Mouse (Mus musculus): ENCODE data around the gene Prps1. TPM values are rescaled to one million over a fixed set of nuclear protein-coding genes. Genes with fewer than 3 reads are reported as not detected.

Prps1 gene
- 30.7 and 32.4 TPM in 2 replicates for total RNA-seq (2014; rRNA removed)
- 10.6 and 12.3 TPM in 2 replicates for polyA plus RNA-seq (2012; rRNA removed)

DNA sequence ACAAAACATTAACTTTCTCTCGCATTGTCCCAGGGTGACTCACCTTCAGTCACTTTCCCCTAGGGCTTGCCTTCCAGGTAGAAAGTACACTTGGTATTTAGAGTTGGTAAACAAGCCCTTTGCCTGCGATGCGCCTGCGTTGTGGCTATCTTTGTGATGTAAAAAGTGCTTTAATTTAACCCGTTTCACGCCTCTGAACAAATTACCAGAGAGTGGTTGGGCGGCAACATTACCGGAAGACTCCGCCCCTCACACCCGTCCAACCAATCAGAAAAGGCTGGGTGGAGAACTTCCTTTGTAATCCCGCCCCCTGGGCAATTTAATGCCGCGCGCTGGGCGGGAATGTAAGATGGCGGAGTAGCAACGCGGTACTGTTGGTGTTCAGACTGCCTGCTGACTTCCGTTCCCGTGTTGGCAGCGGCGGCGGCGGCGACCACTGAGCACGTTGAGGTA is at the start of gene Prps1:
TSS of gene Prps1 (plus strand) at position 335 of the 453 bp plus-strand sequence.
- peak within 1 kb of the TSS; percentile 76 for H3K9ac ChIP-seq (ENCODE audit: low read depth, low read length)
- H3K36me3 ChIP-seq (ENCODE audit: control insufficient read depth, insufficient read depth, low read length) = no peaks in the 10 kb centered on the region
- H3K79me2 ChIP-seq (ENCODE audit: control insufficient read depth, insufficient read depth, low read length) = peaks cover 6% of the 10 kb centered on the region; the same call in 1 of the 2 replicates
- peak within 1 kb of the TSS; percentile 98 for H3K4me3 ChIP-seq (ENCODE audit: insufficient read depth, low read depth, low read length)
- H3K4me1 ChIP-seq (ENCODE audit: control insufficient read depth, insufficient read depth, low read length) = peaks cover 4% of the 10 kb centered on the region
- WGBS = under 1% methylated on average over 26 of the region's 26 CpGs
- DNase-seq (ENCODE audit: extremely low read depth, low read depth, low spot score) = peak; percentile 89
- no peaks in the 10 kb centered on the region for H3K27me3 ChIP-seq (ENCODE audit: control insufficient read depth, insufficient read depth, low read length)
- H3K27ac ChIP-seq (replicated peaks; ENCODE audit: insufficient read depth, low read depth, low read length) = peak within 1 kb of the TSS; percentile 43
- TF ChIP-seq CTCF (IDR thresholded peaks at IDR 0.05; ENCODE audit: low read depth, low read length) = no peak
- peak; percentile 76 for TF ChIP-seq POLR2A (IDR thresholded peaks at IDR 0.05; ENCODE audit: extremely low read depth, insufficient read depth, low read length)

- no peak for TF ChIP-seq CTCF (IDR thresholded peaks at IDR 0.05; ENCODE audit: low read depth, low read length)
- TF ChIP-seq POLR2A (IDR thresholded peaks at IDR 0.05; ENCODE audit: extremely low read depth, insufficient read depth, low read length) = no peak
- H3K27me3 ChIP-seq (ENCODE audit: control insufficient read depth, insufficient read depth, low read length) = no peaks in the 10 kb centered on the region
- H3K27ac ChIP-seq (replicated peaks; ENCODE audit: insufficient read depth, low read depth, low read length) = no peak overlapping the region
- H3K4me3 ChIP-seq (ENCODE audit: insufficient read depth, low read depth, low read length) = no peak overlapping the region
- WGBS = 88% methylated on average over 5 of the region's 5 CpGs
- no peaks in the 10 kb centered on the region for H3K36me3 ChIP-seq (ENCODE audit: control insufficient read depth, insufficient read depth, low read length)
- H3K9ac ChIP-seq (ENCODE audit: low read depth, low read length) = no peak overlapping the region
- DNase-seq (ENCODE audit: extremely low read depth, low read depth, low spot score) = no peak
- peaks cover 2% of the 10 kb centered on the region; the same call in 1 of the 2 replicates for H3K4me1 ChIP-seq (ENCODE audit: control insufficient read depth, insufficient read depth, low read length)
- H3K79me2 ChIP-seq (ENCODE audit: control insufficient read depth, insufficient read depth, low read length) = no peaks in the 10 kb centered on the region
Measured at GRCm38 (mm10) chrX:140407593-140407992, 48.8 kb upstream of the Prps1 start.

DNA sequence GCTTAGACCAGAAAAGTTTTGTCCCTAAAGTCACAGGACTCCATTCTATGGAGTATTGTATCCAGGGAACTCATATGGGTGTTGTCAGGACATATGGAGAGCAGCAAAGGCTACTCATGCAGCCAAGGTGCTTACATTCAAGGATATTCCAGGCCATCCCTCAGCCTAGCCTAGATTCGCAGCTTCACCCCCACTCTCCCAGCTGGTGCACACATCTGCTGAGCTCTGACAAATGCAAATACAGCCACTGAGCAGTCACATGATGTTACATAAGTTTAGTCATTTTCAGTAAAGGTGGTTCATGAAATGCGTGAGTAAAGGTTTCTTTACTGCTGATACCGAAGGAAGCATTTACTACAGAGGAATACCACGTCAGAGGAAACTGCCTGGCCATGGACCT is 37.9 kb upstream of the Prps1 start:
- H3K79me2 ChIP-seq (ENCODE audit: control insufficient read depth, insufficient read depth, low read length) = no peaks in the 10 kb centered on the region
- TF ChIP-seq CTCF (IDR thresholded peaks at IDR 0.05; ENCODE audit: low read depth, low read length) = no peak
- no peak for TF ChIP-seq POLR2A (IDR thresholded peaks at IDR 0.05; ENCODE audit: extremely low read depth, insufficient read depth, low read length)
- 81% methylated on average over 4 of the region's 4 CpGs for WGBS
- H3K9ac ChIP-seq (ENCODE audit: low read depth, low read length) = no peak overlapping the region
- no peak overlapping the region for H3K27ac ChIP-seq (replicated peaks; ENCODE audit: insufficient read depth, low read depth, low read length)
- no peaks in the 10 kb centered on the region for H3K36me3 ChIP-seq (ENCODE audit: control insufficient read depth, insufficient read depth, low read length)
- H3K4me3 ChIP-seq (ENCODE audit: insufficient read depth, low read depth, low read length) = no peak overlapping the region
- H3K4me1 ChIP-seq (ENCODE audit: control insufficient read depth, insufficient read depth, low read length) = no peaks in the 10 kb centered on the region
- DNase-seq (ENCODE audit: extremely low read depth, low read depth, low spot score) = no peak
- H3K27me3 ChIP-seq (ENCODE audit: control insufficient read depth, insufficient read depth, low read length) = no peaks in the 10 kb centered on the region

DNA sequence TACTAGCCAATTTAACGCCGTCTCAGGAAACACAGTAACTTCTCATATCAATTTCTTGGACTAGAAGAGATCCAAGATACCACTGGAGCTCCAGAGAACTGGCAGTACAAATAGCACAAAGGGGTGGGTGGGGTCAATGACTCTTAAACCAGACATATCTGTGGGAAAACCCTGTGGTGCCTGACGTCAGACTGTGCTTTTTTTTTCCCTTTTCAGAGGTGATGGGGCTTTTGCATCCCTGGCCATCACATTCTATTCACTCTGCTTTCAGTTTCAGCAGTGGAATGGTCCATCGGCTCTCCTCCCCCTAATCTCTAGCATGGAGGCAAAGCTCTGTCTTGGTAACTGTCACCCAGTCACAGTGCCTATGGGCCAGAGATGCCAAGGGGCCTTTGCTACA is 29.3 kb upstream of the Prps1 start:
- H3K79me2 ChIP-seq (ENCODE audit: control insufficient read depth, insufficient read depth, low read length) = no peaks in the 10 kb centered on the region
- H3K9ac ChIP-seq (ENCODE audit: low read depth, low read length) = no peak overlapping the region
- H3K4me1 ChIP-seq (ENCODE audit: control insufficient read depth, insufficient read depth, low read length) = no peaks in the 10 kb centered on the region; the same call in 1 of the 2 replicates
- no peak for DNase-seq (ENCODE audit: extremely low read depth, low read depth, low spot score)
- no peak for TF ChIP-seq CTCF (IDR thresholded peaks at IDR 0.05; ENCODE audit: low read depth, low read length)
- no peak for TF ChIP-seq POLR2A (IDR thresholded peaks at IDR 0.05; ENCODE audit: extremely low read depth, insufficient read depth, low read length)
- 67% methylated on average over 4 of the region's 4 CpGs for WGBS
- no peak overlapping the region for H3K4me3 ChIP-seq (ENCODE audit: insufficient read depth, low read depth, low read length)
- H3K27ac ChIP-seq (replicated peaks; ENCODE audit: insufficient read depth, low read depth, low read length) = no peak overlapping the region
- no peaks in the 10 kb centered on the region for H3K27me3 ChIP-seq (ENCODE audit: control insufficient read depth, insufficient read depth, low read length)
- H3K36me3 ChIP-seq (ENCODE audit: control insufficient read depth, insufficient read depth, low read length) = no peaks in the 10 kb centered on the region

- Histone ChIP-seq H3K36me3 (ENCODE audit: control insufficient read depth, insufficient read depth, low read length) (no peaks in the 10 kb centered on the region), H3K79me2 (ENCODE audit: control insufficient read depth, insufficient read depth, low read length) (no peaks in the 10 kb centered on the region), H3K9ac (ENCODE audit: low read depth, low read length) (no peak overlapping the region), H3K27ac (replicated peaks; ENCODE audit: insufficient read depth, low read depth, low read length) (no peak overlapping the region), H3K4me3 (ENCODE audit: insufficient read depth, low read depth, low read length) (no peak overlapping the region), H3K4me1 (ENCODE audit: control insufficient read depth, insufficient read depth, low read length) (no peaks in the 10 kb centered on the region; the same call in 1 of the 2 replicates), H3K27me3 (ENCODE audit: control insufficient read depth, insufficient read depth, low read length) (no peaks in the 10 kb centered on the region)
- TF ChIP-seq POLR2A (IDR thresholded peaks at IDR 0.05; ENCODE audit: extremely low read depth, insufficient read depth, low read length) (no peak), CTCF (IDR thresholded peaks at IDR 0.05; ENCODE audit: low read depth, low read length) (peak; percentile 31)
- peak; percentile 21 for DNase-seq (ENCODE audit: extremely low read depth, low read depth, low spot score)
- 81% methylated on average over 6 of the region's 8 CpGs for WGBS
Measured at GRCm38 (mm10) chrX:140428252-140428651, 28.2 kb upstream of the Prps1 start.

DNA sequence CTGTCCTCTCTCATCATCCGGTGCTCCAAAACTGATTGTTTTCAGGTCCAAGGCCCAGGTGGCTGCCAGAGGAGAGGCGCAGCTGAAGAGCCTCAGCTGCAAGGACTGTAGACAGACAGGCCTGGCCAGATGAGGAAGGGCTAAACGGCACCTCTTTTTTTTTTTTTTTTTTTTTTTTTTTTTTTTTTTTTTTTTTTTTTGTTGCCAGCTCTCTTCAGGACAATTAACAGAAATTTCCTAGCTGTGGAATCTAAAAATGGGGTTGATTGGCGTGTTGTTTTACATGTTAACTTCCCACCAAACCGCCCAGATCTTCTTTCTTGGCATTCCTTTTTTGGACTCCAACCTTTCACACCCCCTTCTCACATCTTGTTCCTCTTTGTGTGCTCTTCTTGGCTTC is 26.4 kb upstream of the Prps1 start:
- no peak overlapping the region for H3K4me3 ChIP-seq (ENCODE audit: insufficient read depth, low read depth, low read length)
- no peak overlapping the region for H3K27ac ChIP-seq (replicated peaks; ENCODE audit: insufficient read depth, low read depth, low read length)
- H3K36me3 ChIP-seq (ENCODE audit: control insufficient read depth, insufficient read depth, low read length) = no peaks in the 10 kb centered on the region
- no peak overlapping the region for H3K9ac ChIP-seq (ENCODE audit: low read depth, low read length)
- no peaks in the 10 kb centered on the region for H3K27me3 ChIP-seq (ENCODE audit: control insufficient read depth, insufficient read depth, low read length)
- no peaks in the 10 kb centered on the region; the same call in 1 of the 2 replicates for H3K4me1 ChIP-seq (ENCODE audit: control insufficient read depth, insufficient read depth, low read length)
- TF ChIP-seq POLR2A (IDR thresholded peaks at IDR 0.05; ENCODE audit: extremely low read depth, insufficient read depth, low read length) (no peak), CTCF (IDR thresholded peaks at IDR 0.05; ENCODE audit: low read depth, low read length) (no peak)
- WGBS = 43% methylated on average over 5 of the region's 5 CpGs
- no peaks in the 10 kb centered on the region for H3K79me2 ChIP-seq (ENCODE audit: control insufficient read depth, insufficient read depth, low read length)
- no peak for DNase-seq (ENCODE audit: extremely low read depth, low read depth, low spot score)

Data from liver, adult 2 months (tissue).